Mouse (Mus musculus): ENCODE data around the gene Slfn4. TPM values are rescaled to one million over a fixed set of nuclear protein-coding genes. Genes with fewer than 3 reads are reported as not detected.
"Not testable (repeated sequence)": the region's sequence is repeated elsewhere in the genome, so short reads cannot be mapped to it uniquely, and the experiment has no call there.

Gene Slfn4
- 0.29 and 0.36 TPM in 2 replicates for polyA plus RNA-seq (2015; fragmentation: Nextera tagmentation; extraction: Ambion mirVana)

GRCm38 (mm10) chr11:83174948-83175539 lies at the start of gene Slfn4:
TSS of gene Slfn4 (plus strand) at chr11:83175186.
- Histone ChIP-seq H3K4me3 (replicated peaks; ENCODE audit: low read depth, low read length) (no peak within 1 kb of the TSS), H3K4me2 (ENCODE audit: low read length) (no peak within 1 kb of the TSS), H3K27me3 (ENCODE audit: insufficient read depth, low read length) (no peaks in the 10 kb centered on the region), H3K4me1 (replicated peaks; ENCODE audit: insufficient read depth, low read length) (no peaks in the 10 kb centered on the region), H3K9ac (ENCODE audit: low read depth, low read length) (no peak within 1 kb of the TSS), H3K27ac (no peak within 1 kb of the TSS), H3K36me3 (ENCODE audit: insufficient read depth, low read length) (no peaks in the 10 kb centered on the region), H3K9me3 (replicated peaks; ENCODE audit: low read length) (no peaks in the 10 kb centered on the region)
- DNase-seq (ENCODE audit: low spot score), result no peak
- ATAC-seq (replicated peaks; ENCODE audit: low FRiP score, low read depth), result no peak
- WGBS, result 84% methylated on average over 12 of the region's 12 CpGs
- no peak for TF ChIP-seq CTCF (IDR thresholded peaks at IDR 0.05; ENCODE audit: low read depth)

- not testable (repeated sequence) for H3K9ac ChIP-seq (ENCODE audit: low read depth, low read length); H3K9me3 ChIP-seq (replicated peaks; ENCODE audit: low read length); H3K36me3 ChIP-seq (ENCODE audit: insufficient read depth, low read length); ATAC-seq (replicated peaks; ENCODE audit: low FRiP score, low read depth); H3K27me3 ChIP-seq (ENCODE audit: insufficient read depth, low read length); DNase-seq (ENCODE audit: low spot score); H3K4me2 ChIP-seq (ENCODE audit: low read length); H3K4me3 ChIP-seq (replicated peaks; ENCODE audit: low read depth, low read length); H3K4me1 ChIP-seq (replicated peaks; ENCODE audit: insufficient read depth, low read length); H3K27ac ChIP-seq
- no CpG with 5 or more reads among the region's 1 CpGs for WGBS
Observed at GRCm38 (mm10) chr11:83125633-83126032, 49.4 kb upstream of the Slfn4 start.

GRCm38 (mm10) chr11:83137253-83137652 lies 37.7 kb upstream of the Slfn4 start:
- not testable (repeated sequence) for DNase-seq (ENCODE audit: low spot score); H3K27me3 ChIP-seq (ENCODE audit: insufficient read depth, low read length); ATAC-seq (replicated peaks; ENCODE audit: low FRiP score, low read depth); H3K4me2 ChIP-seq (ENCODE audit: low read length); H3K4me3 ChIP-seq (replicated peaks; ENCODE audit: low read depth, low read length); H3K27ac ChIP-seq; H3K9ac ChIP-seq (ENCODE audit: low read depth, low read length); H3K4me1 ChIP-seq (replicated peaks; ENCODE audit: insufficient read depth, low read length); H3K9me3 ChIP-seq (replicated peaks; ENCODE audit: low read length); H3K36me3 ChIP-seq (ENCODE audit: insufficient read depth, low read length)
- 100% methylated on average over 1 of the region's 2 CpGs for WGBS

- not testable (repeated sequence) for H3K4me1 ChIP-seq (replicated peaks; ENCODE audit: insufficient read depth, low read length); H3K27me3 ChIP-seq (ENCODE audit: insufficient read depth, low read length); H3K4me3 ChIP-seq (replicated peaks; ENCODE audit: low read depth, low read length); DNase-seq (ENCODE audit: low spot score); H3K9ac ChIP-seq (ENCODE audit: low read depth, low read length); H3K4me2 ChIP-seq (ENCODE audit: low read length); H3K27ac ChIP-seq; H3K36me3 ChIP-seq (ENCODE audit: insufficient read depth, low read length); H3K9me3 ChIP-seq (replicated peaks; ENCODE audit: low read length); ATAC-seq (replicated peaks; ENCODE audit: low FRiP score, low read depth)
- whole genome bisulfite sequencing, result no CpG with 5 or more reads among the region's 1 CpGs
Observed at GRCm38 (mm10) chr11:83148939-83149338, 26.0 kb upstream of the Slfn4 start.

GRCm38 (mm10) chr11:83191134-83191893 lies 16.3 kb downstream of the Slfn4 start, which contains the start of gene Slfn3:
TSS of gene Slfn3 (plus strand) at chr11:83191330.
- WGBS, result 69% methylated on average over 12 of the region's 12 CpGs
- TF ChIP-seq CTCF (IDR thresholded peaks at IDR 0.05; ENCODE audit: low read depth), result no peak

GRCm38 (mm10) chr11:83192001-83192400 lies 17.0 kb downstream of the Slfn4 start:
- Histone ChIP-seq H3K4me1 (replicated peaks; ENCODE audit: insufficient read depth, low read length) (no peaks in the 10 kb centered on the region), H3K9me3 (replicated peaks; ENCODE audit: low read length) (no peaks in the 10 kb centered on the region), H3K4me2 (ENCODE audit: low read length) (peak overlapping the region; percentile 37), H3K4me3 (replicated peaks; ENCODE audit: low read depth, low read length) (0 out of 2 replicates have a peak overlapping the region, but pooled peaks have one; percentile 13), H3K36me3 (ENCODE audit: insufficient read depth, low read length) (no peaks in the 10 kb centered on the region), H3K27me3 (ENCODE audit: insufficient read depth, low read length) (no peaks in the 10 kb centered on the region), H3K9ac (ENCODE audit: low read depth, low read length) (no peak overlapping the region), H3K27ac (no peak overlapping the region)
- DNase-seq (ENCODE audit: low spot score), result peak; percentile 80
- ATAC-seq (replicated peaks; ENCODE audit: low FRiP score, low read depth), result no peak
- WGBS, result 47% methylated on average over 3 of the region's 3 CpGs
- TF ChIP-seq CTCF (IDR thresholded peaks at IDR 0.05; ENCODE audit: low read depth), result peak; percentile 81

More at GRCm38 (mm10) chr11:83191134-83191893, 16.3 kb downstream of the Slfn4 start, which contains the start of gene Slfn3:
- no peaks in the 10 kb centered on the region for H3K4me1 ChIP-seq (replicated peaks; ENCODE audit: insufficient read depth, low read length)
- H3K27me3 ChIP-seq (ENCODE audit: insufficient read depth, low read length), result no peaks in the 10 kb centered on the region
- peak within 1 kb of the TSS; percentile 37 for H3K4me2 ChIP-seq (ENCODE audit: low read length)
- peak within 1 kb of the TSS; percentile 42; the same call in 1 of the 2 replicates for H3K27ac ChIP-seq
- peak within 1 kb of the TSS; percentile 17 for H3K4me3 ChIP-seq (replicated peaks; ENCODE audit: low read depth, low read length)
- no peaks in the 10 kb centered on the region for H3K36me3 ChIP-seq (ENCODE audit: insufficient read depth, low read length)
- ATAC-seq (replicated peaks; ENCODE audit: low FRiP score, low read depth) (no peak), DNase-seq (ENCODE audit: low spot score) (peak; percentile 66)
- 0 out of 2 replicates have a peak within 1 kb of the TSS, but pooled peaks have one; percentile 27 for H3K9ac ChIP-seq (ENCODE audit: low read depth, low read length)
- H3K9me3 ChIP-seq (replicated peaks; ENCODE audit: low read length), result no peaks in the 10 kb centered on the region
